Mouse (Mus musculus): ENCODE measurements around the gene Dgat2. TPM values are rescaled to one million over a fixed set of nuclear protein-coding genes. Genes with fewer than 3 reads are reported as not detected.

The Dgat2 gene
- polyA plus RNA-seq, 1 experiment from 2014 or later, result 137 TPM

DNA sequence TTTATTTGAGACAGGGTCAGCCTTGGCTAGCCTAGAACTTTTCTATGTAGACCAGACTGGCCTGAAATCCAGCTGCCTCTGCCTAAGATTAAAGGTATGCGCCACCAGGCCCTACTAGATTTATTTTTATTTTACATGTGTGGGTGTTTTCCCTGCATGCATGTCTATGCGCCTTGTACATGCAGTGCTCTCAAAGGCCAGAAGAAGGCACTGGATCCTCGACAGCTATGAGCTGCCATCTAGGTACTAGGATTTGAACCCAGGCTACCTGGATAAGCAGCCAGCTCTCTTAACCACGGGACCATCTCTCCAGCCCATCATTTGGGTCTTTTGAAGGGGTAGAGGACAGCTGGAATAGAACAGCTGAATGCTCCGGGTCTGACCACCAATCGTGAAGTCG lies 20.1 kb downstream of the Dgat2 start:
- Histone ChIP-seq H3K4me2 (no peak overlapping the region), H3K9ac (no peak overlapping the region), H3K9me3 (replicated peaks) (no peaks in the 10 kb centered on the region), H3K4me3 (replicated peaks) (no peak overlapping the region), H3K27ac (replicated peaks) (no peak overlapping the region), H3K36me3 (replicated peaks) (peaks cover 23% of the 10 kb centered on the region), H3K4me1 (replicated peaks) (peaks cover 65% of the 10 kb centered on the region), H3K27me3 (no peaks in the 10 kb centered on the region)
- WGBS (ENCODE audit: insufficient replicate concordance), result 71% methylated on average over 7 of the region's 7 CpGs
- no peak for ATAC-seq (ENCODE audit: insufficient read depth)

DNA sequence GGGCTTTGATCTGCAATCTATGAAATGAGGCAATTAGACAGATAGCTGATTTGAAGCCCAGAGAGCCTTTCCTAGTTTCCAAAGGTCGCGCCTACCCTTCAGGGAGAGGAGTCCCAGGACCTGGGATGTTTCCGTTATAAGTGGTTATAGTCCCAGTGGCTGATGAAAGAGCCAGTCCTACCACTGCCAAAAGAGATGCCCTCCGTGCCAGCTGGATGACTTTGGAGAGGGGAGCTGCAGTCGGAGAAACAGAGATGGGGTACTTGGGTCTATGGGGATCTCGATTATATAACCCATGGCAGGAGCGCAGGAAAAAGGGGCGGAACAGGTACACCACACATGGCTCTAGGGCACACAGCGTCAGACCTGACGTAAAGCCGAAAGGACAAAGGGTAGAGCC lies 20.6 kb downstream of the Dgat2 start:
- Histone ChIP-seq H3K4me3 (replicated peaks) (no peak overlapping the region), H3K36me3 (replicated peaks) (peaks cover 28% of the 10 kb centered on the region), H3K9me3 (replicated peaks) (no peaks in the 10 kb centered on the region), H3K9ac (no peak overlapping the region), H3K27ac (replicated peaks) (0 out of 2 replicates have a peak overlapping the region, but pooled peaks have one; percentile 7), H3K4me2 (no peak overlapping the region), H3K4me1 (replicated peaks) (peaks cover 65% of the 10 kb centered on the region), H3K27me3 (no peaks in the 10 kb centered on the region)
- no peak for ATAC-seq (ENCODE audit: insufficient read depth)
- WGBS (ENCODE audit: insufficient replicate concordance), result 75% methylated on average over 11 of the region's 11 CpGs

DNA sequence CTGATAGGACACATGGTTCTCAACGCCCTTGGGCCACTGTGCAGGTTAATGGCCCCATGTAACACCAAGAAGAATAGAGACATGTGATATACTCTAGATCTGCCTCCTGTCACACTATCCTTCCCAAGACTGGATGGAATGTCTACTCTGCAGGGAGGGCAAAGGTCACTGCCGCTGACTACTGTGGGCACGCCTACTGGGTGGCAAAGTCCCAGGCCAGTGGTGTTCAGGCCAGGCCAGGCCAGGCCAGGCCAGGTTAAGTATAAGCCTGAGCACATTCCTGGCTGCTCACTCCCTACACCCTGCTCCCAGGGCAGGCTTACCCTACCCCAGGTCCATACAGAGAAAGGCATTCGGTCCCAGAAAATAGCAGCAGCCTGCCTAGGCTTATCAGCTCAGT lies 21.0 kb downstream of the Dgat2 start:
- Histone ChIP-seq H3K9me3 (replicated peaks) (no peaks in the 10 kb centered on the region), H3K36me3 (replicated peaks) (peaks cover 31% of the 10 kb centered on the region; the same call in 1 of the 2 replicates), H3K4me3 (replicated peaks) (no peak overlapping the region), H3K27me3 (no peaks in the 10 kb centered on the region), H3K4me2 (no peak overlapping the region), H3K9ac (no peak overlapping the region), H3K27ac (replicated peaks) (0 out of 2 replicates have a peak overlapping the region, but pooled peaks have one; percentile 7), H3K4me1 (replicated peaks) (peaks cover 66% of the 10 kb centered on the region)
- ATAC-seq (ENCODE audit: insufficient read depth), result peak; percentile 71
- 46% methylated on average over 4 of the region's 4 CpGs for WGBS (ENCODE audit: insufficient replicate concordance)

DNA sequence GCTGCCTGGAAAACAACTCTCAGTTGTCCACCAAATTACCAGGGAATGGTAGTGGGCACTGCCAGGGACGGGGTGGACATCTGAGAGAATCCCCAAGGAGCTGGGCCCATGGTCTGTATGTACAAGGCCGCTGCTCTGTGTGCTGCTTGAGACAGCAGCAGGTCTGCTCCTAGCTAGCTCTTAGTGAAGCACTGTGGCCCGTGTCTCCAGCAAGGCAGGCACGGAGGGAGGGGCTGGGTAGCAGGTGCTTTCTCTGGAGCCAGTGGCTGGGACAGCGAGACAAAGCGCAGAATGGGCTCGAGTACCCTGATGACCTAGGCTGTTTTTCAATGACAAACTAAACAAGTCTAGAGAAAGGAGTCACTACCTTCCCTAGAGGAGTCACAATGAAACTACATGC lies 21.5 kb downstream of the Dgat2 start:
- 64% methylated on average over 7 of the region's 7 CpGs for WGBS (ENCODE audit: insufficient replicate concordance)
- H3K4me3 ChIP-seq (replicated peaks), result no peak overlapping the region
- no peaks in the 10 kb centered on the region for H3K27me3 ChIP-seq
- H3K4me1 ChIP-seq (replicated peaks), result peaks cover 68% of the 10 kb centered on the region
- H3K9me3 ChIP-seq (replicated peaks), result no peaks in the 10 kb centered on the region
- no peak overlapping the region for H3K4me2 ChIP-seq
- no peak overlapping the region for H3K27ac ChIP-seq (replicated peaks)
- H3K36me3 ChIP-seq (replicated peaks), result peaks cover 31% of the 10 kb centered on the region; the same call in 1 of the 2 replicates
- no peak for ATAC-seq (ENCODE audit: insufficient read depth)
- no peak overlapping the region for H3K9ac ChIP-seq

DNA sequence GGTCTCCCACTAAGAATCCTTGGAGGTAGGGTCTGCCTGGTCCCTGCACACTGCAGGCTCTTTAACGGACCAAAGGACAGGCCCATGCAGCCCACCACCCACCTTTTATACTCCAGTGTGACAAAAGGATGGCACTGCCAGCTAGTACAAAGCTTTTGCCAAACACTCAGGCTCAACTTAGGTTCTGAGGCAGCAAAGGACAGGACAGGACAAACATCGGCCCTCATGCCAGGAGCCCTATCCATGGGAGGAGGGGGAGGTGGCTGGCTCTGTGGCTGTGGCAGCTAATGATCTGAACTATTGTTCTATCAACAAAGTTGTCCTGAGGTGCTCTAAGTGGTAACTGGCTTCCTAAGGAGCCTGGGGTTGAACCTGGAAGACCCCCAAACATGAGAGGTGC lies 23.1 kb downstream of the Dgat2 start:
- no peak for ATAC-seq (ENCODE audit: insufficient read depth)
- Histone ChIP-seq H3K27me3 (no peaks in the 10 kb centered on the region), H3K9me3 (replicated peaks) (no peaks in the 10 kb centered on the region), H3K27ac (replicated peaks) (no peak overlapping the region), H3K4me3 (replicated peaks) (no peak overlapping the region), H3K9ac (no peak overlapping the region), H3K4me1 (replicated peaks) (peaks cover 74% of the 10 kb centered on the region), H3K4me2 (no peak overlapping the region), H3K36me3 (replicated peaks) (peaks cover 26% of the 10 kb centered on the region; the same call in 1 of the 2 replicates)
- 68% methylated on average over 2 of the region's 2 CpGs for WGBS (ENCODE audit: insufficient replicate concordance)

DNA sequence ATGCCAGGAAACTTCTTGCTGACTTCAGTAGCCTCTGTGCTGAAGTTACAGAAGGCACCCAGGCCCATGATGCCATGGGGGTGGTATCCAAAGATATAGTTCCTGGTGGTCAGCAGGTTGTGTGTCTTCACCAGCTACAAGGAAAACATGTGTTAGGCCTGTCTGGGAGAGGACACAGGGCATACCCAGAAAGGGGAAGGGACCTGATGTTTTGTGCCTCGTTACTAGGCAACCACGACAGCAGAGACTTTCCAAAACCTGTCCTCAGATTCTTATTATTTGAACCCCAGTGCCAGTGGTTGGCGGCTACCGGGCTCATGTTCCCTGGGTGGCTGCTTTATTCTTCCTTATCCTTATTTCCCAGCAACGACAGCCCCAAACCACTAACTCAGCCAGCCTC lies 23.6 kb downstream of the Dgat2 start:
- Histone ChIP-seq H3K4me3 (replicated peaks) (no peak overlapping the region), H3K27ac (replicated peaks) (no peak overlapping the region), H3K9ac (no peak overlapping the region), H3K9me3 (replicated peaks) (no peaks in the 10 kb centered on the region), H3K27me3 (no peaks in the 10 kb centered on the region), H3K4me1 (replicated peaks) (peaks cover 75% of the 10 kb centered on the region), H3K36me3 (replicated peaks) (peaks cover 21% of the 10 kb centered on the region; the same call in 1 of the 2 replicates), H3K4me2 (no peak overlapping the region)
- ATAC-seq (ENCODE audit: insufficient read depth), result no peak
- WGBS (ENCODE audit: insufficient replicate concordance), result 23% methylated on average over 5 of the region's 5 CpGs

DNA sequence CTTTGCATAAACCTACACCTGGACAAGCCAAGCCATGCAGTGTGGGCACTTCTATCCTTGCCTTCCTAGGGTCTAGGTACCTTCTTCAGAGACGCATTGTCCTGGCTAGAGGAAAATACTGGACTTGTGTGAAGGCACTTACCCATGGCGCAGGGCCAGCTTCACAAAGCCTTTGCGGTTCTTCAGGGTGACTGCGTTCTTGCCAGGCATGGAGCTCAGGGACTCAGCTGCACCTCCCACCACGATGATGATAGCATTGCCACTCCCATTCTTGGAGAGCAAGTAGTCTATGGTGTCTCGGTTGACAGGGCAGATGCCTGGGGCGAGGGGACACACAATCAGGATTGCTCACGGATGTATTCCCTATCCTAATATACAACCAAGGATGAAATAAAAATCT lies 24.5 kb downstream of the Dgat2 start:
- H3K4me1 ChIP-seq (replicated peaks), result peaks cover 72% of the 10 kb centered on the region
- WGBS (ENCODE audit: insufficient replicate concordance), result 65% methylated on average over 8 of the region's 8 CpGs
- no peak overlapping the region for H3K4me3 ChIP-seq (replicated peaks)
- 0 out of 2 replicates have a peak, but pooled peaks cover 18% of the 10 kb centered on the region for H3K36me3 ChIP-seq (replicated peaks)
- H3K9ac ChIP-seq, result no peak overlapping the region
- no peaks in the 10 kb centered on the region for H3K27me3 ChIP-seq
- no peak overlapping the region for H3K27ac ChIP-seq (replicated peaks)
- ATAC-seq (ENCODE audit: insufficient read depth), result no peak
- H3K4me2 ChIP-seq, result no peak overlapping the region
- no peaks in the 10 kb centered on the region for H3K9me3 ChIP-seq (replicated peaks)

DNA sequence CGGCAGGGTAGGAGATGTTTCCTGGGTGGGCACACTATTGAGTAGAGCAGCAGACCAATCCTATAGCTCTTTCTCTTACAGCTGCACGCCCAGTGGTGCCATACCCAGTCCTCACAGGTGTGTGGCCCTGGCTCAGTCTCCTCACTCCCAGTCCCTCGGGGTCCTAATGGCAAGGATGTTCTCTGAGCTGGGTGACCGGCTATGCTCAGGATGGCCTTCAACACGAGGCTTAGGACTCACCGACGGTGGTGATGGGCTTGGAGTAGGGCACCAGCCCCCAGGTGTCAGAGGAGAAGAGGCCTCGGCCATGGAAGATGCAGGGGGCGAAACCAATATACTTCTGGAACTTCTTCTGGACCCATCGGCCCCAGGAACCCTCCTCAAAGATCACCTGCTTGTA lies 25.8 kb downstream of the Dgat2 start:
- 67% methylated on average over 10 of the region's 10 CpGs for WGBS (ENCODE audit: insufficient replicate concordance)
- Histone ChIP-seq H3K4me1 (replicated peaks) (peaks cover 67% of the 10 kb centered on the region), H3K27ac (replicated peaks) (no peak overlapping the region)

DNA sequence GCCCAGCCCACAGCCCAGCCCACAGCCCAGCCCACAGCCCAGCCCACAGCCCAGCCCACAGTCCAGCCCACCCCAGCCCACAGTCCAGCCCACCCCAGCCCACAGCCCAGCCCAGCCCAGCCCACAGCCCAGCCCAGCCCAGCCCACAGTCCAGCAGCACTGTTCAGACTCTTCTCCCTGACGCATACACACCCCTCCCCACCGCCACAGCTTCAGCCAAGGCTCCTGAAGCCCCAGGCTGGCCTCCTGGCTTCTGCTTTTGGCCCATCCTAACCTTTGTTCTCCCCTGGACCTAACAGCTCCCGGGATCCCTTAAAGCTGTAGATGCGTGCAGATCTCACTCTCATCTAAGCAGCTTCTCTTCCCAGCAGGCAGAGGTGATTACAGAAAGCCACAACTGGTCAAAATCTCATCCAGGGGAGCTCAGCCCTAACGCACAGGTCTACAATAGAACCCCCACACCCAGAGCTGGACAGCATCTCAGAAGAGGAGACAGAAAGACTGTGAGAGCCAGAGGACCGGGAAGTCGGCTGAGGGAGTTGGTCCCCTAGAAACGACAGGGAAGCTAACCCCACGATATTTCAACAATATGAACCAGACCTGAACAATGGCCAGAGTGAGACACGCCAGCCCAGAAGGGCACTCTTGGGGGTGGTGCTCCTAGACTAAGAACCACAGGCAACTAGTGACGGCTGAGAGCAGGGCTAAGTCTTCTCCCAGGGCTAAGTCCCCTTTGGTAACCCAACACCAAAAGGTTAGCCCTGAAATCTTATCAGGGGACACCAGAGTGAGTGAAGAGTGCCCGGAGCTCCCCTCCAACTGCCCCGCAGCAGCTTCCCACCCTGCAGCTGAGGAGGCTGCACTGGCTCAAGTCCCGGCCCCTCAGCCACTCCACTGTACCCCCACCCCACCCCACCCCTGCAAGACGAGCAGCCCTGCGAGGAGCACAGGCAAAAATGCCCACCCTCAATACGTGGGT lies 26.9 kb downstream of the Dgat2 start:
- WGBS (ENCODE audit: insufficient replicate concordance), result 10% methylated on average over 17 of the region's 17 CpGs
- Histone ChIP-seq H3K4me1 (replicated peaks) (peaks cover 56% of the 10 kb centered on the region), H3K9me3 (replicated peaks) (no peaks in the 10 kb centered on the region), H3K4me2 (peak overlapping the region; percentile 44), H3K4me3 (replicated peaks) (no peak overlapping the region), H3K9ac (no peak overlapping the region), H3K27me3 (no peaks in the 10 kb centered on the region), H3K27ac (replicated peaks) (peak overlapping the region; percentile 54), H3K36me3 (replicated peaks) (0 out of 2 replicates have a peak, but pooled peaks cover 14% of the 10 kb centered on the region)
- peak; percentile 53 for ATAC-seq (ENCODE audit: insufficient read depth)

More for the DNA sequence above, 25.8 kb downstream of the Dgat2 start:
- H3K9me3 ChIP-seq (replicated peaks), result no peaks in the 10 kb centered on the region
- ATAC-seq (ENCODE audit: insufficient read depth), result no peak
- H3K4me2 ChIP-seq, result no peak overlapping the region
- H3K36me3 ChIP-seq (replicated peaks), result 0 out of 2 replicates have a peak, but pooled peaks cover 14% of the 10 kb centered on the region
- no peaks in the 10 kb centered on the region for H3K27me3 ChIP-seq
- H3K4me3 ChIP-seq (replicated peaks), result no peak overlapping the region
- no peak overlapping the region for H3K9ac ChIP-seq

DNA sequence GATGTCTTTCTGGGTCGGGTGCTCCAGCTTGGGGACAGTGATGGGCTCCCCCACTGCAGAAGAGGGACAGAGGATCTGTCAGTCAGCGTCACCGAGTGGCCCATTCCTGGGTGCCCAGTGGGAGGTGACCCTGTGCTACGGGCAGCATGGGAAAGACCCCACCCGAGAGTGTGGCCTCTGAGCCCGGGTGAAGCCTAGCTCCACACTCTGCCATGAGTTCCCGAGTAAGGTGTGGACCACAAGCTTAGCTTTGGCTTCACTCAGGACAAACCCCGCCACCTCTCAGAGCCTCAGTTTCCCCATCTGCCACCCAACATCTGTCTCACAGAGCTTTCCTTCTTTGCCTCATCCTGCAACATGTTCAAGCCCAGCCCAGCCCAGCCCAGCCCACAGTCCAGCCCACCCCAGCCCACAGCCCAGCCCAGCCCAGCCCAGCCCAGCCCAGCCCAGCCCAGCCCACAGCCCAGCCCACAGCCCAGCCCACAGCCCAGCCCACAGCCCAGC lies 27.8 kb downstream of the Dgat2 start:
- no peaks in the 10 kb centered on the region for H3K27me3 ChIP-seq
- 0 out of 2 replicates have a peak, but pooled peaks cover 14% of the 10 kb centered on the region for H3K36me3 ChIP-seq (replicated peaks)
- H3K4me1 ChIP-seq (replicated peaks), result peaks cover 54% of the 10 kb centered on the region
- no peaks in the 10 kb centered on the region for H3K9me3 ChIP-seq (replicated peaks)
- H3K9ac ChIP-seq, result no peak overlapping the region
- H3K4me2 ChIP-seq, result peak overlapping the region; percentile 23
- ATAC-seq (ENCODE audit: insufficient read depth), result 0 out of 2 replicates have a peak, but pooled peaks have one; percentile 5
- no peak overlapping the region for H3K27ac ChIP-seq (replicated peaks)
- 54% methylated on average over 8 of the region's 8 CpGs for WGBS (ENCODE audit: insufficient replicate concordance)
- no peak overlapping the region for H3K4me3 ChIP-seq (replicated peaks)

DNA sequence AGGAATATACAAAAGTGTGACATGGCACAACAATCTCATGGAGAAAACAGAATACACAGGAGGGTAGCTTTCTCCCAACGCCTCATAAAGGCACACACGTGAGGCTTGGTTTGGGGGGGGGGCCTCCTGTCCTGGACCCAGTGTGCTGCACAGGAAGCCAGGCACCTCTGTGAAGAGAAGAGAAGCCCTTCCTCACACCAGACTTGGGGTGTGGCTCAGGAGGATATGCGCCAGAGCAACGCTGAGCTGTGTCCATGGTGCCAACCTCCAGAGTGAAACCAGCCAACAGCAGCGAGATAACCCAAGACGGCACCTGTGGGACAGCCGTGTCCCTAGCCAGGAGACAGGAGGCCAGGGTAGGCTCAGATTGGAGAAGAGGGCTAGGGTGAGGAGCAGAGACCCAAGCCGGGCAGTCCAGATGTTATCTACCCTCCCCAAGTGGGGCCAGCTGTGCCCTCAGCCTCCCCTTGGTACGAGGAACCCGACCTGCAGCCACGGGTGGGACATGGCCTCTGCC lies 28.8 kb downstream of the Dgat2 start:
- Histone ChIP-seq H3K36me3 (replicated peaks) (0 out of 2 replicates have a peak, but pooled peaks cover 14% of the 10 kb centered on the region), H3K9ac (no peak overlapping the region), H3K4me1 (replicated peaks) (peaks cover 49% of the 10 kb centered on the region), H3K9me3 (replicated peaks) (no peaks in the 10 kb centered on the region), H3K27ac (replicated peaks) (0 out of 2 replicates have a peak overlapping the region, but pooled peaks have one; percentile 2), H3K4me3 (replicated peaks) (no peak overlapping the region), H3K4me2 (no peak overlapping the region), H3K27me3 (no peaks in the 10 kb centered on the region)
- no peak for ATAC-seq (ENCODE audit: insufficient read depth)
- 45% methylated on average over 11 of the region's 11 CpGs for WGBS (ENCODE audit: insufficient replicate concordance)
